Mouse (Mus musculus) hematopoietic stem cell, adult 5-6 weeks (primary cell): ENCODE data around the gene 4930442H23Rik. TPM values are rescaled to one million over a fixed set of nuclear protein-coding genes. Genes with fewer than 3 reads are reported as not detected.

Experiments
- ATAC-seq, 2 experiments: fragments of 125-278 bp in 1 of 2; replicated peaks in 1 of 2; 2 replicates each; pipeline ENCODE4 v1.8.0; 2016 to 2017; ENCODE audit warnings: inconsistent platforms in 2 of 2, mild to moderate bottlenecking in 2 of 2, moderate number of reproducible peaks in 2 of 2, low read depth in 1 of 2, moderate TSS enrichment in 1 of 2; ENCODE audit not compliant: low FRiP score in 2 of 2, poor library complexity in 2 of 2, severe bottlenecking in 2 of 2, insufficient read depth in 1 of 2, low TSS enrichment in 1 of 2
- total RNA-seq: library from RNA; stranded (forward); fragments of 172-1452, 232-1000 nt; gene quantifications from 2 replicates; pipeline ENCODE4 v1.2.3, GENCODE M21; 2017

Gene 4930442H23Rik
- total RNA-seq, 1 experiment from 2014 or later: not detected

DNA sequence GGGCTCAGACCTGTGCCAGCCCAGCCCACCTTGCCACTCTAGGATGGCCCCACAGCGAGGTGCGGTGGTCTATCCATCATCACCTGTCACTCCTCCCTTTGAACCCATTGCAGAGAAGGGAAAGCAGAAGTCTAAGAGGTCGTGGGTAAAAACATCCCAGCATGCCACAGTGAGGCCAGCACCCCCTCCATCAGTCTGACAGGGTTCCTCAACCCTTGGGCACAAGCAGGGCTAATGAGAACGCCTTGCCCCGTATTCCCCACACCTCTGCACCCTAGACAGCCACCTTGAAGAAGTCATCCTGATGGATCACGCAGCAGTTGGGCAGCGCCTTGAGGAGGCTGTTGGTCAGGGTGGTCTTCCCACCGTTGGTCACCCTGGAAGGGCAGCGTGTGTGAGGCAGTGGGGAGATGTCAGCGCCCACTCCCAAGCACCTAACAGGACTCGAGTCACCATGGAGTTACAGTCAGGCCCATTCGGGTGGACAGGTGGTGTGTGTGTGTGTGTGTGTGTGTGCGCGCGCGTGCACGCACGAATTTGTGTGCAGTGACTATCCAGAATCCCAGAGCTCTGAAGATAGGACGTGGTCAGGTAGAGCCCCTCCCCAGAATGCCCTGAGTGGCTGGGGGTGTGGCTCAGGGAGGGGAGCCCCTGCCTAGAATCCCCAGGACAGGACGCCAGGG, 17.1 kb upstream of the 4930442H23Rik start:
- no peak for ATAC-seq

DNA sequence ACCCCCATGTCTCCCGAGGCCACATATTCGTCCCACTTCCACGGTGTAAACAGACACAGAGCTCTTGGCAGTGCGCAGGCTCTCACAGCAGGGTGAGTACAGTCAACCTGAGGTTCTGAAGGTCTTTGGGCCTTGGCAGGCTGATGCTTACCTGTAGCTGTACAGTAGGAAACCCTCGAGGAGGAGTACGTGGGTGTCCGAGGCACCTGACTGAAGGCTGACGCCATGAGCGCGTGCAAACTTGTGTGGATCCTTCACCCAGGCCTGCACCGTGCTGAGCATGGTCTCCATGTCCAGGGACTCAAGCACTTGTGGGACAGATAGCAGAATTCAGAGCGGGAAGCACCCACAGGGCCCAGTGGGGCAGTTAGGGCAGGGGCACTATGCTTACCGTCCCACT, 16.5 kb upstream of the 4930442H23Rik start:
- no peak for ATAC-seq

DNA sequence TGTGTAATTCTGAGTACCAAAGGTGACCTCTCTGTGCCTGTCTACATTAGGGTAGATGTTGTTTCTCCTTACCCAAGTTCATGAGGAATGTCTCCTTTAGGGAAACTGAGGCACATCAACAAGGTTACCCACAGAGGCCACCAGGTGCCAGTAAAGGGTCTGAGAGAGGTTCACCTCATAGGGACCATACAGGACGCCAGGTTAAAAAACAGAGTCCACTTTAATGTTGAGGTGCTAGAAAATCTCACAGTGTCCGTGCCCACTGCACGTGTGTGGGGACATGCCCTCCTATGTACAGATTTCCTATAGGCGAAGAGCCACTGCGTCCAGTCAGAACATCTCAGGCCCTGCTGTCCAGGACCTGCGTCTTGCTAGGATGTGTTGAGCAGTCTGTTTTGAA, 15.3 kb upstream of the 4930442H23Rik start:
- no peak for ATAC-seq

DNA sequence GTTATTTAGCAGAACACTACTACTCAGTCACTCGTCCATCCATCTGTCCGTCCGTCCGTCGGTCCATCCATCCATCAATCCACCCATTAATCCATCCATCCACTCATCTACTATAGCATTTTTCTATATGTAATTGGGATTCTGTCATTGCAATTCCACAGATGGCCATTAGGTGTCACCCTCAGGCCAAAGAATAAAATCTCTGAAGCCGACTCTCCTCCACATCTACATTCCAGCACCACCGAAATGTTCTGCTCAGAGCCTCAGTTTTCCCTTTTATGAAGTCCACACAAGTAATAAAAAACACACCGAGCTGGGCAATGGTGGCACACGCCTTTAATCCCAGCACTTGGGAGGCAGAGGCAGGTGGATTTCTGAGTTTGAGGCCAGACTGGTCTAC, 14.6 kb upstream of the 4930442H23Rik start:
- peak in 1 of 2 experiments; percentile 39; a peak in 2 of 4 replicates for ATAC-seq

DNA sequence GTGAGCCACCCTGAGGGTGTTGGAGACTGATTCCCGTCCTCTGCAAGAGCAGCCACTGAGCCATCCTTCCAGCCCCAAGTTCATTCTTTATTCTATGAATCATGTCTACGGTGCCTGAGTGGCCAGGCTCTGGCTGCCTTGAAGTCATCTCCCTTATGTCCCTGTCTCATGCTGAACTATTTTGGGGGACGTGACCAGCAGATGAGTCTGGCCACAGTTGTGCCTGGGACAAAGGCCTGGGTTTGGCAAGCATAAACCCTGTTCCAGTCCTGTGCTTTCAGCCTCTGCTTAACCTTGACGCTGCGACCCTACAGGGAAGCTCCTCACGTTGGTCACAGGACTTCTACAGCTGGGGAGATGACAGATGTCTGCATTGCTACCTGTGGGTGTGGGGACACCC, 13.7 kb upstream of the 4930442H23Rik start:
- ATAC-seq: no peak

DNA sequence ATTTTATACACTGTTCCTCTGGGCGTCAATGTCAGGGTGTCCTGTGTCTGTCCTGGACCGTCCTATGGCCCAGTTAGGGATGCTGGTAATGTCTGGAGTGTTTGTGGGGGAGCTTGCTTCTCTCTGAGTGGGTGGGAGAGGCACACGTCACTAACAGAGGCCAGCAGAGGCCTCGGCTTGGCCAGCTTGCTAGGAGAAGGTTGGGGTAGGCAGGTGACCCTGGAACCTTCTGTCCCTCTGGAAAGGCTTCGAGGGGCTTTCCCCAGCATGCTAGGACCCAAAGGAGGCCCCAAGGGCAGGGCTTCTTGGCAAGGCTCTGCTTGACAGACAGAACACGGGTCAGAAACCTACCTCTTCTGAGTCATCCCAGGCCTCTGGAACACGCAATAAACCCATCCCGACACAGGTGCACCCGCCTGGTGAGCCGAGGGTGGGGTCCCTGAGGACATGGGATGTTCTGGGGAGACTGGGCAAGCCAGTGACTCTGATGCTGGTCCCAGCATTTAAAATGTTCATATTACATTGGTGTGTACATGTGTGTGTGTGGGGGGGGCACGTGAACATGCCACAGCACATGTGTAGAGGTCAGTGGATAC, 12.9 kb upstream of the 4930442H23Rik start:
- no peak for ATAC-seq

DNA sequence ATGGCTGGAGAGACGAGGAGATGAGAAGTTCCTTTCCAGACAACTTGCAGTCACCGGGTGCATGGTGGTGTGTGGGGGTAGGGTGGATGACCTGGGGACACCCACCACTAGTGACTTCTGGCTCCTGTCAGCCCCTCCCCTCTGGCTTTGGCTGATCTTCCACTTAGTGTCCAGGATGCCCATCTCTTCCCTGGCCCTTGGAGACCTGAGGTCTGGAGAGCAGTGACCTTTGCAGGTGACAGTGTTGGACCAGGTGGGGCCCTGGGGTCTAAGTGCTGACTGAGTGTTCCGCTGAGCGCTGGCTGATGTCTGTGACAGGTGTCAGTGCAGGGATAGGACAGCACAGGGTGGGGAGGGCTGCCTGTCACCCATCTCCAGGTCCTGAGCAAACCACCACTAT, 11.7 kb upstream of the 4930442H23Rik start:
- no peak for ATAC-seq

DNA sequence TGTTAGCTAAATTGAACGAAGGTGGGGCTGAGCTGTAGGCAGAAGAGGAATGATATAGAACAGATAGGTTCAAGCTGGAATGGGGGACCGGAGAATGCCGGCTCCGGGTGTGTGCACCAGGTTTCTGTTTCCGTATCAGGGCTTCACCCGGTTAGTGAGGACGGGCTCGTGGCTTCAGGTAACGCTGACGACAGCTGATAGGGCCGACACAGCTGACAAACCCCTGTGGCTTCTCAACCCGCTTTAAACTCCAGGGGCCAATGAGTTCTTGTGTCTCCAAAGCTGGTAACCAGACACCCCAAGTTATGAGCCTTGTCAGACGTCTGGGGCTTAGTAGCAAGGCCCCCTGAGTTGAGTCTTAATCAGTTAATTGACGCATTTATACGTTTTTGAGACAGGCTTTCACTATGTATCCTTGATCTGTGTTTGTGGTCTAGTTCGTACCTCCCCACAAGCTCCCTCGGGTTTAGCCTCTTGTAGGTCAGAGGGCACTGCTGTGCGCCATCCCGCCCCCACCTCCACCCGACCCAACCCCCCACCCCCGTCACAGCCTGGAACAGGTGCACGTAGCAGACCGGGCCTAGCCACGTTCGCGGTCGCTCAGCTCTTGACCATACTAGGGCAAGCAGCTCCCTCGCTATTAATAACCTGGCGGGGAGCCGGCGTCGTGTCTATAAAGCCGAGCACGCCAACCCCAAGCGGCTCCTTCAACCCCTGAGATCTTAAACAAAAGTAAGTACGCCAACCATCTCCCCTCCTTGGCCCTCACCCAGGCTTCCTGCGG, 10.5 kb upstream of the 4930442H23Rik start:
- no peak for ATAC-seq

DNA sequence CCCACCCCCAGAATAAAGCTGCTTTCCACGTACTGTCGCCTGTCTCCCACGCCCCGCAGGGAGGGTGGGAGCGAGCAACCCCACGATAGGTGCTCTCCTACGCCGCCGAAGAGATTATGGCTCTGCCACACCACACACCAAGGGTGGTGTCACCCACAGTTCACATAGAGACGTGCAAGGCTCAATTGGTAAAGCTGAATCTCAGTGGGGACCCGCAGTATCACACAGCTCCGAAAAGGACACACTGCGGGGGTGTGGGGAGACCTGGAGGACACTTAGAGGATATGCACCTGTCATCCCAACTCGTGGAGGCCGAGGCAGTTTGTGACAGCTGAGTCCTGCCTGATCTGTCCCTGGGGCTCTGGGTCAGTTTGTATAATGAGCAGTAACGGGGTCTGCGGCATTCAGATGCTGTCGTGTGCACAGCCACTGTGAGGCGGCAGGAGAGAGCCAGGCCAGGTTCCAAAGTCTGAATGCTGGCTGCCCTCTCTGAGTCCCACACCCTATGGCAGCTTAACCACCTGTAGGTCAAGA, 9.4 kb upstream of the 4930442H23Rik start:
- no peak for ATAC-seq

DNA sequence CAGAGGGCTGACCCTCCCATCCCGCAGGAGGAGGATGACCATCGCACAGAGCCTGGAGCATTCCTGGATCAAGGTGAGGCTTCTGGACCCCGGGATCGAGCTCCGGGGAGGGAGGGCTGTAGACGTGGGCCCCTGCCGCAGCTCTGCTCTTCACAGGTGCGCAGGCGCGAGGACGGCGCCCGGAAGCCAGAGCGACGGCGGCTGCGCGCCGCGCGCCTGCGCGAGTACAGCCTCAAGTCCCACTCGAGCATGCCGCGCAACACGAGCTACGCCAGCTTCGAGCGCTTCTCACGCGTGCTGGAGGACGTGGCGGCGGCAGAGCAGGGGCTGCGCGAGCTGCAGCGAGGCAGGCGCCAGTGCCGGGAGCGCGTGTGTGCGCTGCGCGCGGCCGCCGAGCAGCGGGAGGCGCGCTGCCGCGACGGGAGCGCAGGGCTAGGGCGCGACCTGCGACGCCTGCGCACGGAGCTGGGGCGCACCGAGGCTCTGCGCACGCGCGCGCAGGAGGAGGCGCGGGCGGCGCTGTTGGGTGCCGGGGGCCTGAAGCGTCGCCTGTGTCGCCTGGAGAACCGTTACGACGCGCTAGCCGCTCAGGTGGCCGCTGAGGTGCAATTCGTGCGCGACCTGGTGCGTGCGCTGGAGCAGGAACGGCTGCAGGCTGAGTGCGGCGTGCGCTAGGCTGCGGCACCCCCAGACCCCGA, 8.8 kb upstream of the 4930442H23Rik start:
- ATAC-seq: peak; percentile 26 to 32; a peak in 2 of 4 replicates

DNA sequence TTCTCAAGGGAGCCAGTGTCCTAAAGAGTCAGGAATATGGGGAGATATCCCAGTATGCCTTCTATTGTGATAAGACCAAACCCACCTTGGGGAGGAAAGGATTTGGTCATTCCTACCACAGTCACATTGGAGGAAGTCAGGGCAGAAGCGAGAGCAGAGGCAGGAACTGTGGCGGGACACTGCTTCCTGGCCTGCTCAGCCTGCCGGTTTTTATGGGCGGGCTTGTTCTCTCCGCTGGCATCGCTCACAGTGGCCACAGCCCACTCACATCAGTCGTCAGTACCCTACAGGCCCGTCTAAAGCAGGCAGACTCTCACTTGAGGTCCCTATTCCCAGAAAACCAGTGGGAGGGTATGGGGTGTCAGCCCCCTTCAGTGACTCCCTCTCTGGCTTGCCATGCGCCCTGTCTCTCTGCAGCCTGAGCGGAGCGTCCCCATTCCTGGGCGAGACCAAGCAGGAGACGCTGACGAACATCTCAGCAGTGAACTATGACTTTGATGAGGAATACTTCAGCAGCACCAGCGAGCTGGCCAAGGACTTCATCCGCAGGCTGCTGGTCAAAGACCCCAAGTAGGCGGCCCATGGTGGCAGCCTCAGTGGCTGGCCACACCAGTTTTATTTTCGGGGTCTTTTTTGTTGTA, 7.8 kb upstream of the 4930442H23Rik start:
- peak; percentile 39 to 48; a peak in 2 of 4 replicates for ATAC-seq

DNA sequence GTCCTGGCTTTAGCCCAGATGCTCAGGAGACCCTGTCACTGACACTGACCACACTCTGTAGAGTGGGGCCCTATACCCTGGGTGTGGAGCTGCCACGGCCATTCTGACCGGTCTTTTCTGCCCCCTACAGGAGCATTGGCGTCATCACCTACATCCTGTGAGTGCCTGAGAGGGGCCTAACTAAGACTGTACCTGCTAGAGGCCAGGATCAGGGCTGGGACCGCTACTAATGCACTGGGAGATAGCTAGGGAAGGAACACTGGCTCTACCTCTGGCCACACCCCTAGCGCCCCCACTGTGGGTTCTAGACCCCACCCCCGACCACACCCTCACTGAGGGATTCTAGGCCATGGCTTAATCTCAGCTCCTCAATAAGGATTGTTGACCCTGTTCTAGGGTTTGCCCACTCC, 7.3 kb upstream of the 4930442H23Rik start:
- ATAC-seq: no peak; a peak in 1 of 4 replicates

DNA sequence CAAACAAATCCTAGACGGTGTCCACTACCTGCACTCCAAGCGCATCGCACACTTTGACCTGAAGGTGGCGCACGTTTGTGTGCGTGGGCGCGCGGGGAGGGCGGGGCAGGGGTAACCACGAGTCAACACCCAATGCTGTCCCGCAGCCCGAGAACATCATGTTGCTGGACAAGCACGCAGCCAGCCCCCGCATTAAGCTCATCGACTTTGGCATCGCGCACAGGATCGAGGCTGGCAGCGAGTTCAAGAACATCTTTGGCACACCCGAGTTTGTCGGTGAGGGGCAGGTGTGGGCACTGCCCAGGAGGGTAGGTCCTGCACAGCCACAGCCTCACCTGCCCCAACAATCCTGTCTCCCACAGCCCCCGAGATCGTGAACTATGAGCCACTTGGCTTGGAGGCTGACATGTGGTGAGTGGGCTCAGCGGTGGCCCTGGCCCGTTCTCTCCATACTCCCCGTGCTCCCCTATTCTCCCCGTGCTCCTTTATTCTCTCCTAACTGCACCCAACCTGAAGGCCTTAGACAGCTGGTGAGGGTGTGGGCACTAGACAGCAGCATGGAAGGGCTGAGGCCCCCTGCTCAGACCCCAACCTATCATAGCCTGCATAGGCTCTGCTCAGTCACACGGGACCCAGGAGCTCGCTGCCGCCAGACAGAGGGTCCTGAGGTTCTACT, 6.7 kb upstream of the 4930442H23Rik start:
- ATAC-seq: no peak

DNA sequence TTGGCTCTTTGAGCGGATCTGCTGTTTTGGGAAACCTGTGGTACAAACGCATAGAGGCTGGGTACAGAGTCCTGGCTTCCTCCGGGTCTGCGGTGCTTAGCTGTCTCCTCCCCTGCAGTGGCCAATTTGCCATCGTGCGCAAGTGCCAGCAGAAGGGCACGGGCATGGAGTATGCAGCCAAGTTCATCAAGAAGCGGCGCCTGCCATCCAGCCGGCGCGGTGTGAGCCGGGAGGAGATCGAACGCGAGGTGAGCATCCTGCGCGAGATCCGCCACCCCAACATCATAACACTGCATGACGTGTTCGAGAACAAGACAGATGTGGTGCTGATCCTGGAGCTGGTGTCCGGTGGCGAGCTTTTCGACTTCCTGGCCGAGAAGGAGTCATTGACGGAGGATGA, 6.2 kb upstream of the 4930442H23Rik start:
- no peak for ATAC-seq

DNA sequence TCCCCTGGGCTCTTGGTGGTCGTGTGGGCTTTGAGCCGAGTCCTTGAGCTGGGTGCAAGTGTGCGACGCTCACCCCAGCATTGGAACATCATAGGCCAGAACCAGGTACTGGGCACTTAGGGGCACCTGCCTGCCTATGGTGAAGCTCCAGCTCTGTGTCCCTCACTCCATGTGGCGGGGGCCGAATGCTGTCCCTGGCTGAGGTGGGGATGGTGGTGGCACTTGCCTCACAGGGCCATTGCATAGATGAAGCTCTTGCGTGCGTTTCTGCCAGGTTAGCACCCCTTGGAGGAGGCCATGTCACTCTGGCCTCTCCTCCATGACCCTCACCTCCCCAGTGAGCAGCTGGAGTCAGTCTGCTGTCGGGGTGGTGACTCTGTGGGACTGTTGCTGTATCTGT, 3.5 kb upstream of the 4930442H23Rik start:
- ATAC-seq: no peak

DNA sequence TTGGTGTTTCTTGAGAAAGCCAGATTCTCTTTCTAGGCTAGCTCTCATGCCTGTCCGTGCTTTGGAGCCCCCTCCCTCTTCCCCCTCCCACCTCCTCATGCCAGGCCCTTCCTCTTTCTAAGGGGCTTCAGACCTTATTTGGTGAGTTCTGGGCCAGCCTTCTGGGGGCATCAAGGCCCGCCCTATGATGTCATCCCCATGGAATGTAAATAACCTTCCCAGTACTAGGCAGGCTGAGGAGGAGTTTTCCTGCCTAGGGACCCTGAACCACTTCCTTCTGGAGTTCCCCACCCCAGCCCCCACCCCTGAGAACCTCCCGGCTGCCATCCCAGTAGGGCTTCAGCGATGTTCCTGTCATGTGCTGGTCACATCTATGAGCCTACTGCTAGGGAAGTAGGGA, 1.1 kb upstream of the 4930442H23Rik start:
- ATAC-seq: no peak
